19 mouse cellular contexts compared by ENCODE assay signal in genomic region chr2:22878781-22879180, GRCm38 (mm10).
"Had no signal": no experiment of that assay in that cellular context is flagged by ENCODE, and none has a peak within 500 bp of the region (broad histone marks: within the 10 kb centered on the region; RNA-seq: fewer than 3 reads in every experiment).

No protein-coding gene starts in this region.

- DNase-seq: lung, adult 18-20 months; lung, embryonic 14.5 days; lung, postnatal 10 days; lung, postnatal 4 days; midbrain, embryonic 14.5 days; retina, postnatal 1 day; right cerebral cortex, adult 18-20 months; right cerebral cortex, postnatal 25 days; right cerebral cortex, postnatal 4 days; spleen, adult 18-20 months; thymus, adult 18-20 months; thymus, postnatal 14 days; thymus, postnatal 36 days had no signal

- H3K4me2 ChIP-seq: lung, embryonic 14.5 days; midbrain, embryonic 12.5 days; neural tube, embryonic 13.5 days; neural tube, embryonic 15.5 days had no signal

- H3K9ac ChIP-seq: lung, embryonic 14.5 days; midbrain, embryonic 12.5 days; neural tube, embryonic 13.5 days; neural tube, embryonic 15.5 days had no signal

- H3K4me3 ChIP-seq: midbrain, embryonic 10.5 days; midbrain, embryonic 12.5 days; myocyte; neural tube, embryonic 13.5 days; neural tube, embryonic 15.5 days had no signal

- H3K27me3 ChIP-seq: midbrain, embryonic 12.5 days; neural tube, embryonic 13.5 days; neural tube, embryonic 15.5 days had no signal

- H3K9me3 ChIP-seq: midbrain, embryonic 10.5 days; midbrain, embryonic 12.5 days; neural tube, embryonic 13.5 days; neural tube, embryonic 15.5 days had no signal

- H3K27ac ChIP-seq: midbrain, embryonic 10.5 days; midbrain, embryonic 12.5 days; neural tube, embryonic 13.5 days; neural tube, embryonic 15.5 days had no signal

- H3K36me3 ChIP-seq: midbrain, embryonic 10.5 days; midbrain, embryonic 12.5 days; neural tube, embryonic 13.5 days; neural tube, embryonic 15.5 days had no signal

- ATAC-seq: midbrain, embryonic 16.5 days had no signal

- H3K4me1 ChIP-seq: midbrain, embryonic 10.5 days; midbrain, embryonic 12.5 days; neural tube, embryonic 13.5 days; neural tube, embryonic 15.5 days had no signal
